ENCODE assay signal across 13 mouse cellular contexts in the genomic region with DNA sequence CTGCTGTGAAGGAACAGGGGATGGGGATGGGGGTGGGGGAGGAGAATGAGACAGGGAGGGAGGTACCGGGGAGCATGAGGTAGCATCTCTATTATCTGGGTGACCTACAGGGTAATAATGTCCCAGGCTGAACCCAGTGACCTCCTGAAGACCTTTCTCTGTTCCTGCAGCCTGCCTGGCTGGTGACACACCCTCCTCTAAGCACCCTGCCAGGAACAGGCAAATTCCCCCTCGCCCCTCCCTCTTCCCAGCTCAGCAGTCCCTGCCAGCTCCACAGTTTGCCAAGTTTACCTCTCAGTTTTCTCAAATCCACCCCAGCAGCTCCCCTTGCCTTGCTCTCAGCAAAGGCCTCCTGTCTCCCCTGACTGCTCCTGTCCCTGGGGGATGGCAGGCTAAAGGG. TPM values are rescaled to one million over a fixed set of nuclear protein-coding genes. Genes with fewer than 3 reads are reported as not detected.
DNase-seq lines count a peak whose midpoint lies in the region; ATAC-seq and TF ChIP-seq lines count a peak whose summit lies in the region.
"Had no signal": no experiment of that assay in that cellular context is flagged by ENCODE, and none has a peak within 500 bp of the region (broad histone marks: within the 10 kb centered on the region; RNA-seq: fewer than 3 reads in every experiment).

No protein-coding gene starts in this region.

- H3K4me3 ChIP-seq in midbrain, embryonic 13.5 days (replicated peaks), result no peak overlapping the region
- no peak overlapping the region for H3K4me3 ChIP-seq in midbrain, postnatal 0 days (ENCODE audit: low read depth, low read length)
- no peak overlapping the region for H3K4me3 ChIP-seq in stomach, embryonic 14.5 days (ENCODE audit: low read depth, low read length)
- H3K4me3 ChIP-seq: limb, embryonic 15.5 days had no signal

- H3K9ac ChIP-seq in midbrain, embryonic 13.5 days (replicated peaks), result 0 out of 2 replicates have a peak overlapping the region, but pooled peaks have one; percentile 0
- no peak overlapping the region for H3K9ac ChIP-seq in midbrain, postnatal 0 days (replicated peaks; ENCODE audit: low read length, poor library complexity, severe bottlenecking)
- H3K9ac ChIP-seq in stomach, embryonic 14.5 days (replicated peaks; ENCODE audit: low read depth, low read length), result no peak overlapping the region
- H3K9ac ChIP-seq: limb, embryonic 15.5 days had no signal

- peak; percentile 91 for DNase-seq in heart, adult 11 months
- DNase-seq in heart, postnatal 25 days (ENCODE audit: low spot score), result no peak
- DNase-seq in midbrain, postnatal 0 days (ENCODE audit: low spot score), result no peak
- DNase-seq in heart, postnatal 4 days, result peak; percentile 57
- DNase-seq in retina, postnatal 1 day, result no peak
- DNase-seq in spleen, postnatal 10 days (ENCODE audit: low spot score in 2 of 2), result no peak
- DNase-seq: adrenal gland, adult 2 months; cerebellum, adult 9-10 months had no signal

- H3K27me3 ChIP-seq in midbrain, embryonic 13.5 days, result peaks cover 29% of the 10 kb centered on the region
- H3K27me3 ChIP-seq in midbrain, postnatal 0 days (ENCODE audit: insufficient read depth, low read length), result no peaks in the 10 kb centered on the region
- H3K27me3 ChIP-seq in stomach, embryonic 14.5 days (ENCODE audit: control insufficient read depth, insufficient read depth, low read length), result 0 out of 2 replicates have a peak, but pooled peaks cover 4% of the 10 kb centered on the region

- intact Hi-C loops in heart, postnatal 25 days (cut with DNase I), result loop anchor here (5.0 kb wide), 2 partner anchors 149 to 176 kb away; no protein-coding TSS in a partner anchor

- no peak for ATAC-seq in midbrain, embryonic 13.5 days
- no peak for ATAC-seq in midbrain, postnatal 0 days (ENCODE audit: low FRiP score)
- peak; percentile 42; the same call in 1 of the 2 replicates for ATAC-seq in stomach, embryonic 14.5 days (ENCODE audit: insufficient number of reproducible peaks, insufficient read depth, low FRiP score, low read depth)

- peaks cover 43% of the 10 kb centered on the region for H3K4me1 ChIP-seq in midbrain, embryonic 13.5 days (replicated peaks)
- H3K4me1 ChIP-seq in midbrain, postnatal 0 days (ENCODE audit: insufficient read depth, low read length), result peaks cover 7% of the 10 kb centered on the region; the same call in 1 of the 2 replicates
- H3K4me1 ChIP-seq in stomach, embryonic 14.5 days (ENCODE audit: control insufficient read depth, insufficient read depth, low read length), result no peaks in the 10 kb centered on the region

- H3K36me3 ChIP-seq in midbrain, embryonic 13.5 days, result no peaks in the 10 kb centered on the region
- no peaks in the 10 kb centered on the region for H3K36me3 ChIP-seq in midbrain, postnatal 0 days (ENCODE audit: insufficient read depth, low read length)
- no peaks in the 10 kb centered on the region for H3K36me3 ChIP-seq in stomach, embryonic 14.5 days (ENCODE audit: control insufficient read depth, insufficient read depth, low read length)
- H3K36me3 ChIP-seq: limb, embryonic 15.5 days had no signal

- 25% methylated on average over 2 of the region's 2 CpGs for WGBS in midbrain, embryonic 13.5 days
- WGBS in midbrain, postnatal 0 days, result 46% methylated on average over 2 of the region's 2 CpGs
- WGBS in stomach, embryonic 14.5 days, result 43% methylated on average over 1 of the region's 2 CpGs

- TF ChIP-seq CTCF in midbrain, postnatal 0 days (IDR thresholded peaks at IDR 0.05), result no peak

- H3K4me2 ChIP-seq in midbrain, embryonic 13.5 days (replicated peaks), result no peak overlapping the region
- no peak overlapping the region for H3K4me2 ChIP-seq in midbrain, postnatal 0 days (ENCODE audit: low read depth, low read length, poor library complexity, severe bottlenecking)
- no peak overlapping the region for H3K4me2 ChIP-seq in stomach, embryonic 14.5 days (replicated peaks; ENCODE audit: low read depth, low read length)
- H3K4me2 ChIP-seq: limb, embryonic 15.5 days had no signal

- H3K27ac ChIP-seq in midbrain, embryonic 13.5 days, result no peak overlapping the region
- no peak overlapping the region for H3K27ac ChIP-seq in midbrain, postnatal 0 days (ENCODE audit: low read depth, low read length)
- no peak overlapping the region for H3K27ac ChIP-seq in stomach, embryonic 14.5 days (ENCODE audit: low read length)
- H3K27ac ChIP-seq: limb, embryonic 15.5 days had no signal

- no peaks in the 10 kb centered on the region for H3K9me3 ChIP-seq in midbrain, embryonic 13.5 days
- H3K9me3 ChIP-seq in midbrain, postnatal 0 days (ENCODE audit: low read length), result no peaks in the 10 kb centered on the region
- no peaks in the 10 kb centered on the region for H3K9me3 ChIP-seq in stomach, embryonic 14.5 days (ENCODE audit: control insufficient read depth, low read depth, low read length)
- H3K9me3 ChIP-seq: limb, embryonic 15.5 days; megakaryocyte, embryonic 14.5 days had no signal

RNA-seq across cellular contexts. Expression of gene Cdk18, which starts 19.3 kb away (rescaled TPM):
- 10 to 100 TPM; 10.9 to 12.0 TPM for total RNA-seq in heart, postnatal 25 days (2021)
- 0.32 and 0.41 TPM in 2 replicates for polyA plus RNA-seq in midbrain, embryonic 13.5 days (2015; fragmentation: Nextera tagmentation; extraction: Ambion mirVana)
- total RNA-seq in midbrain, postnatal 0 days (2014; rRNA removed), result 3.5 and 7.2 TPM in 2 replicates
- polyA plus RNA-seq in midbrain, postnatal 0 days (2015; fragmentation: Nextera tagmentation; extraction: Ambion mirVana), result 2.4 and 3.1 TPM in 2 replicates
- 1 to 10 TPM; 7.2 to 8.5 TPM for total RNA-seq in heart, postnatal 4 days (2021)
- 3.9 and 5.5 TPM in 2 replicates for polyA plus RNA-seq in stomach, embryonic 14.5 days (2014; fragmentation: Nextera tagmentation; extraction: Ambion mirVana)
- total RNA-seq: neutrophil, adult 5-6 weeks had no signal

RNA-seq across cellular contexts. Expression of gene Lemd1, which starts 32.5 kb away (rescaled TPM):
- total RNA-seq in heart, postnatal 25 days (2021), result not detected
- polyA plus RNA-seq in midbrain, embryonic 13.5 days (2015; fragmentation: Nextera tagmentation; extraction: Ambion mirVana), result 19.5 and 22.5 TPM in 2 replicates
- total RNA-seq in midbrain, postnatal 0 days (2014; rRNA removed), result 9.3 and 12.6 TPM in 2 replicates
- polyA plus RNA-seq in midbrain, postnatal 0 days (2015; fragmentation: Nextera tagmentation; extraction: Ambion mirVana), result 11.3 and 12.6 TPM in 2 replicates
- not detected for total RNA-seq in heart, postnatal 4 days (2021)
- 0.27 TPM in 1 of 2 replicates, not detected in the other for polyA plus RNA-seq in stomach, embryonic 14.5 days (2014; fragmentation: Nextera tagmentation; extraction: Ambion mirVana)
- total RNA-seq: neutrophil, adult 5-6 weeks had no signal

RNA-seq across cellular contexts. Expression of gene AC124108.1, which starts 32.5 kb away (rescaled TPM):
- total RNA-seq in heart, postnatal 25 days (2021), result not detected
- polyA plus RNA-seq in midbrain, embryonic 13.5 days (2015; fragmentation: Nextera tagmentation; extraction: Ambion mirVana), result 5.6 and 6.1 TPM in 2 replicates
- total RNA-seq in midbrain, postnatal 0 days (2014; rRNA removed), result 3.9 and 6.9 TPM in 2 replicates
- polyA plus RNA-seq in midbrain, postnatal 0 days (2015; fragmentation: Nextera tagmentation; extraction: Ambion mirVana), result 0.50 and 0.54 TPM in 2 replicates
- not detected for total RNA-seq in heart, postnatal 4 days (2021)
- polyA plus RNA-seq in stomach, embryonic 14.5 days (2014; fragmentation: Nextera tagmentation; extraction: Ambion mirVana), result 0.06 and 0.27 TPM in 2 replicates
- total RNA-seq: neutrophil, adult 5-6 weeks had no signal

Comparison
In these comparisons a context has a peak if more than half of its experiments do, and no peak if none do; other contexts are left out.
1. DNase-seq: peak in heart, adult 11 months (single experiment) and heart, postnatal 4 days (single experiment); none in heart, postnatal 25 days (single experiment), midbrain, postnatal 0 days (single experiment), retina, postnatal 1 day (single experiment) and spleen, postnatal 10 days (0 of 2).